Mouse (Mus musculus) intestine, postnatal 0 days (tissue): ENCODE results near the gene B3gnt2. TPM values are rescaled to one million over a fixed set of nuclear protein-coding genes. Genes with fewer than 3 reads are reported as not detected.

Experiments used
- ATAC-seq: fragments of 200-750 bp; cut with Nextera tagmentation; 2 replicates; pipeline ENCODE4 v1.8.0; 2017; ENCODE audit warnings: mild to moderate bottlenecking, moderate TSS enrichment, moderate library complexity
- H3K27ac ChIP-seq: fragments of 300-500 bp; sonication (generic); 2 replicates; pipeline ENCODE4 v1.5.1; 2014; ENCODE audit warnings: mild to moderate bottlenecking, low read depth, low read length, moderate library complexity
- H3K27me3 ChIP-seq: fragments of 300-500 bp; sonication (generic); replicated peaks from 2 replicates; pipeline ENCODE4 v1.6.1; 2014; ENCODE audit warnings: low read length, mixed read lengths; ENCODE audit not compliant: control insufficient read depth, insufficient read depth
- H3K36me3 ChIP-seq: fragments of 300-500 bp; sonication (generic); 2 replicates; pipeline ENCODE4 v1.6.1; 2014; ENCODE audit warnings: mild to moderate bottlenecking, moderate library complexity; ENCODE audit not compliant: control insufficient read depth, insufficient read depth
- H3K4me1 ChIP-seq: fragments of 300-500 bp; sonication (generic); replicated peaks from 2 replicates; pipeline ENCODE4 v1.6.1; 2014; ENCODE audit warnings: antibody characterized with exemption, low read length, mixed read lengths; ENCODE audit not compliant: control insufficient read depth, insufficient read depth
- H3K4me2 ChIP-seq: fragments of 300-500 bp; sonication (generic); replicated peaks from 2 replicates; pipeline ENCODE4 v1.6.1; 2014; ENCODE audit warnings: low read depth, mild to moderate bottlenecking, moderate library complexity
- H3K4me3 ChIP-seq: fragments of 300-500 bp; sonication (generic); 2 replicates; pipeline ENCODE4 v1.5.1; 2014; ENCODE audit warnings: low read depth, low read length
- H3K9ac ChIP-seq: fragments of 300-500 bp; sonication (generic); 2 replicates; pipeline ENCODE4 v1.6.1; 2014; ENCODE audit warnings: mild to moderate bottlenecking, low read depth, low read length
- H3K9me3 ChIP-seq: fragments of 300-500 bp; sonication (generic); 2 replicates; pipeline ENCODE4 v1.6.1; 2016; ENCODE audit warnings: mixed run types; ENCODE audit not compliant: control insufficient read depth
- CTCF ChIP-seq: sonication (generic); IDR thresholded peaks from 2 replicates; pipeline ENCODE4 v1.5.1; 2016; ENCODE audit warnings: low read depth, mild to moderate bottlenecking, control low read depth, antibody characterized with exemption, moderate library complexity
- WGBS: fragments of 180-500 bp; shearing (Covaris S2); extraction: QIAGEN DNeasy Blood & Tissue Kit; methylation state at CpG from one replicate; pipeline ENCODE4 v1.1.7; 2014; 5-methylcytosine and 5-hydroxymethylcytosine counted together
- polyA plus RNA-seq: library from polyadenylated mRNA; unstranded; fragments of >200 nt; fragmentation: Nextera tagmentation; extraction: Ambion mirVana; gene quantifications from 2 replicates; pipeline ENCODE4 v1.2.1, GENCODE M21; 2015

Gene B3gnt2
- polyA plus RNA-seq, 1 experiment from 2014 or later = 15.1 TPM

DNA sequence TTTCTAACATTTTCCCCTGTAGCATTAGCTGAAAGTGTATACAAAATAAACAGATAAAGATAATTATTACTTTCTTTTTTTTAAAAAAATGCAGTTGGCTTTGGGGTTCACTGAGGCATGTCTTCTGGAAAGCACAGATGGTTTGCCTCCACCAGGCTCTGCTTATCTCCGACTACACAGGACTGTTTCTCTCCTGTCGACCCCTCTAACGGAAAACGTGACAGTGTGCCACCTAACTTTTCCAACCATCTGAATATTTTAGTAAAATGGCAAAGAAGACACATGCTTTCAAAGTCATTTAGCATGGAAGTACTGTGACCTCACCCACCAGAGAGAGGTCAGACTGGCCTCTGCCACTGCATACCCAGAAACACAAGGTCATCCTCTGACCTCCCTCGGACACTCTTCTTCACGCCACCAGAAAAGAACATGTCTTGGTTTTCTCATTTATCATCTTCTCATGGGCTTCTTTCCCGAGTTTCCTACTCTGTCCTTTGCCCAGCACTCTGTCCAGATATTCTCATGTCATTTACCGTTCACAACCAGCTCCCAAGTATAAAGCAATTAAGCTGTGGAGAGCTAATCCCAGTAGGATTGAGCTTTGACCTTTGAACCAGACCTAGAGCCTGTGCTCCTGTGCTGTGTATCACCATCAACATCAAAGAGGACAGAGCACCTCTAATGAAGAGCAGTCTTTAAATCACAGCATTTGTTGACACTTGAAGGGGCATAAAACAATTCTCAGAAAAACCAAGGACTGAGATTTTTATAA is 13.6 kb downstream of the B3gnt2 start:
- no peak overlapping the region for H3K9ac ChIP-seq
- no peak overlapping the region for H3K4me3 ChIP-seq
- H3K27ac ChIP-seq = peak overlapping the region; percentile 54; the same call in 1 of the 2 replicates
- peaks cover 36% of the 10 kb centered on the region for H3K4me1 ChIP-seq
- H3K4me2 ChIP-seq = 0 out of 2 replicates have a peak overlapping the region, but pooled peaks have one; percentile 6
- no peak for TF ChIP-seq CTCF
- ATAC-seq = peak; percentile 53
- WGBS = 48% methylated on average over 8 of the region's 8 CpGs
- H3K36me3 ChIP-seq = no peaks in the 10 kb centered on the region; the same call in 1 of the 2 replicates
- no peaks in the 10 kb centered on the region for H3K27me3 ChIP-seq
- no peaks in the 10 kb centered on the region for H3K9me3 ChIP-seq

DNA sequence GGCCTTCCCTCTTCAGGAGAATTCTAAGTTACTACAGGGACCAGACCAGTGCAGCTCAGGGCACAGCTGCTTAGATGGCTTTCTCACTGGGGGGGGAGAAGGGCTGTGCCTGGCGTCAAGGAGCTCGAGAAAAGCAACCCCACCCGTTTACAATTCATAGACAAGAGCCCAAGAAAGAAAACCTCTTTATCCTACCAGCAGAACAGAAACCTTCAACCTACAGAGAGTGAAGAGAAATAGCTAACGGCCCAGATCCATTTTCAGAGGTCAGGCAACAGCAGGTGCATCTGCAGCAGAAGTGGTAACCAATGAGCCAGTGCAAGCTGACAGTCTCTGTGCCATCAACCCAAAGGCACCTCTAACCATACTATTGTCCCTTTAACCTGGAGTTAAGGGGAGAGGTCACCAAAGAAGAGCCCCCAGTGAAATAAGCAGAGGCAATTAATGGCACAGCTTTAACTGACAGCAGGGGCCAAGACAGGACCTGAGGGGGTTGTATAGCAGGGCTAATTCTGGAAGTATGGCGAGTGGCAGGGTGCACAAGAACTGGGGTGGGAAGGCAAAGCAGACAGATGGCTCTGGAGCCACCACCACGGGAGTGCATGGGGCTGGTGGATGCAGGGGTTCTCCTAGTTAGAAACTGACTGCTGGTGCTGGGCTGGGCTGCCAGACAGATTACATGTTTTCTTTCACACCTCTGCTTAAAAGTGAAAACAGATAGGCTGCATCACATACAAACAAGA is 14.5 kb downstream of the B3gnt2 start:
- Histone ChIP-seq H3K9me3 (no peaks in the 10 kb centered on the region), H3K27me3 (no peaks in the 10 kb centered on the region), H3K4me2 (no peak overlapping the region), H3K9ac (no peak overlapping the region), H3K4me1 (peaks cover 33% of the 10 kb centered on the region), H3K27ac (no peak overlapping the region), H3K4me3 (no peak overlapping the region), H3K36me3 (no peaks in the 10 kb centered on the region; the same call in 1 of the 2 replicates)
- ATAC-seq = no peak
- no peak for TF ChIP-seq CTCF
- whole genome bisulfite sequencing = 47% methylated on average over 6 of the region's 6 CpGs

DNA sequence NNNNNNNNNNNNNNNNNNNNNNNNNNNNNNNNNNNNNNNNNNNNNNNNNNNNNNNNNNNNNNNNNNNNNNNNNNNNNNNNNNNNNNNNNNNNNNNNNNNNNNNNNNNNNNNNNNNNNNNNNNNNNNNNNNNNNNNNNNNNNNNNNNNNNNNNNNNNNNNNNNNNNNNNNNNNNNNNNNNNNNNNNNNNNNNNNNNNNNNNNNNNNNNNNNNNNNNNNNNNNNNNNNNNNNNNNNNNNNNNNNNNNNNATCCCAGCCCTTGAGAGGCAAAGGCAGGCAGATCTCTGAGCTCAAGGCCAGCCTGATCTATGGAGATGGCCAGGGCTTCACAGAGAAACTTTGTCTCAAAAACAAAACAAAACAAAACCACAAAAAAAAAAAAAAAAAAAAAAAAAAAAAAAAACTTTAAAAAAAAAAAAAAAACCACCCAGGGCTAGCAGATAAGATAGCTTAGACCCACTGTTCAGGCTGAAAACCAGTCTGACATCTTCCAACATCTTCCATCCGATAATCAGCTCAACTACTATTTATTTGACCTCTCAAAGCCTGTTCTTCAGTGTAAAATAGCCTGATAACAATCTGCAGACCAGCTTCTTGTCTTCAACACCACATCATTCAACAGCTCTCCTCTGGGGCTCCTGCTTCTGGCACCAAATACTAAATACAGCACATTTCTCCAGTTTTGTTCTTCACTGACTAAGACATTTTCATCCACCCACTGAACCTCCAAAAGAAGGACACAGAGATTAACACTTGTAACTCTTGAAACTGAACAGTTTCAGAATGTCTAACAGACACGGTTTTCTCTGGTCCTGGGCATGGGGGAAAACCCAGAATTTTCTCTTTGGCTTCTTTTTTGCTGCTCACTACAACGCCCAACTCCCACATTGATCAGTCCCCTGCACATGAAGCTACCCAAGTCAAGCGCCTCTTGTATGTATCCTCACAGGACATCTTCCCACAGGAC is 15.7 kb downstream of the B3gnt2 start:
- 58% methylated on average over 4 of the region's 4 CpGs for WGBS
- peaks cover 23% of the 10 kb centered on the region for H3K4me1 ChIP-seq
- no peak overlapping the region for H3K9ac ChIP-seq
- no peaks in the 10 kb centered on the region; the same call in 1 of the 2 replicates for H3K36me3 ChIP-seq
- no peak overlapping the region for H3K27ac ChIP-seq
- no peak overlapping the region for H3K4me3 ChIP-seq
- H3K27me3 ChIP-seq = no peaks in the 10 kb centered on the region
- H3K9me3 ChIP-seq = no peaks in the 10 kb centered on the region
- no peak for TF ChIP-seq CTCF
- ATAC-seq = no peak
- no peak overlapping the region for H3K4me2 ChIP-seq

DNA sequence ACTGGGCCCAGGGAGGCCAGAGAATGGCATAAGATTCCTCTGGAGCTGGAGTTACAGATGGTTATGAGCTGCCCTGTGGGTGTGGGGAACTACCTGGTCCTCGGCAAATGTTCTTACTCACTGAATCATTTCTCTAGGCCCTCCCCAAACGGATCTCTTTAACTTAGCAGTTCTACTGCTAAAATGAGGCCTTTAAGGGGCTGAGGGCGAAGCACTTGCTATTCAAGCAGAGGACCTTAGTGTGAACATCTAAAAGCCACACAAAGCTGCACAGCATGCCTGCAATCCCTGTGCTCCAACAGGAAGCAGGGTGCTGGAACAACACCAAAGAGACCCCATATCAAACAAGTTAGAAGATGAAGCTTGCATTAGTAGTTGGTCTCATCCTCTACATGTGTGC is 21.3 kb downstream of the B3gnt2 start:
- WGBS = 75% methylated on average over 3 of the region's 3 CpGs
- no peak overlapping the region for H3K4me3 ChIP-seq
- no peak overlapping the region for H3K9ac ChIP-seq
- peaks cover 13% of the 10 kb centered on the region for H3K36me3 ChIP-seq
- no peak overlapping the region for H3K27ac ChIP-seq
- no peaks in the 10 kb centered on the region for H3K27me3 ChIP-seq
- H3K4me2 ChIP-seq = no peak overlapping the region
- ATAC-seq = no peak
- H3K4me1 ChIP-seq = peaks cover 2% of the 10 kb centered on the region; the same call in 1 of the 2 replicates
- TF ChIP-seq CTCF = no peak
- H3K9me3 ChIP-seq = no peaks in the 10 kb centered on the region

- WGBS = 54% methylated on average over 1 of the region's 1 CpGs
- no peaks in the 10 kb centered on the region for H3K4me1 ChIP-seq
These were observed 22.4 kb downstream of the B3gnt2 start for GRCm38 (mm10) chr11:22838361-22838760.

More at GRCm38 (mm10) chr11:22838361-22838760, 22.4 kb downstream of the B3gnt2 start:
- H3K4me2 ChIP-seq = no peak overlapping the region
- H3K9ac ChIP-seq = no peak overlapping the region
- TF ChIP-seq CTCF = no peak
- H3K4me3 ChIP-seq = no peak overlapping the region
- no peak for ATAC-seq
- H3K27ac ChIP-seq = no peak overlapping the region
- peaks cover 20% of the 10 kb centered on the region for H3K36me3 ChIP-seq
- no peaks in the 10 kb centered on the region for H3K27me3 ChIP-seq
- no peaks in the 10 kb centered on the region for H3K9me3 ChIP-seq
